Mouse (Mus musculus): ENCODE results near the gene Pla2r1. TPM values are rescaled to one million over a fixed set of nuclear protein-coding genes. Genes with fewer than 3 reads are reported as not detected.

Pla2r1 gene
- polyA plus RNA-seq (2017; shearing (Covaris generic)) = not detected

DNA sequence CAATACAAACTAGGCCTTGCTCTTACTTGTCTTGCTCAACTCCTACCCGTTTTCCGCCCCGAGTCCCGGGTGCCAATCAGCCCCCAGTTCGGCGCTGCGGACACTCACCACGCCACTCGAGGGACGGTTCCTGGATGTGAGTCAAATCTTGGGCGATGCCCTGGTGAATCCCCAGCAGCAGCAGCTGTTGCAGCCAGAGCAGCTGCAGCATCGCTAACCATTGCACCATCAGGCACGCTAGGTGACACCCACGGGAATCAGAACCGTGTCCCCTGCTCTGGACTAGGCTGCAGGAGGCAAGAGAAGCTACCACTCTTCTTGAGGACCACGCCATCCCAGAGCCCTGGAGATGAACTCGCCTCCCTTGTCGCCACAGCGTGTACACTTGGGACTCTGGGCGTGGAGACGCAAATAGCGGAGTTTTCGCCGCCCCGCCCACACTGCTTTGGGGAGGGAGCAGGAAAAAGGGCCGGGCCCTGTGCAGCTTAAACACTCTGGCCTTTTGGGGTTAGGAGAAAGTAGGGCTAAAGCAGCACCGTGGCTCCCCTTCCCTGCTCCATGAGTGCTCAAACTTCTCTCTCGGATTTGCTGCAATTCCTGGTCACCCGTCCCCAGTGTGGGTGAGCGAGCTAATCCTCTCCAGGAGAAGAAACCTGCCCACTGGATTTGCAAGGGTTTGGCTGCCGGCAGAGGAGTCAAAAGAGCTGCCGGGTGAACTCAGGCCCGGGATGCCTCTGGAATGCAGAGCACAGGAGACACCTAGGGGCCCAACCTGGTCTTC lies at the start of gene Pla2r1:
Pla2r1 (minus strand) TSS at position 407 of the 781 bp plus-strand sequence.
- ATAC-seq = no peak

DNA sequence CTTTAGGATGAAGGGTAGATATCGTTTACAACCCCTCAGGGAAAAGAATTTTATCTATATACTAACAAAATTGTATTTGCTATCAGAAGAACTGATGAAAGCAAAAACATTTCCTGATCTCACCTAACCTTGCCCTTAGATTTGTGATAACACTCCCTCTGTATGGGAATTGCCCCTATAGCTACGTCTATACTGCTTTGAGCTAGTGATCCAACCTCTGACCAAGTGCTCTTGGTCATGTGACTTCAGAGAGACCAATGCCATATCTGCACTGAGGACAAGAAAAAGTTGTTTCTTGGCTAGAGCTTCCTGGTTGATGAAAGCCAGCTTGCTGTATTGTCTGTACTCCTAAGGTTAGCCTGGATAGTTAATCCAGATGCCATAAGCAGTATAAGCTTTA lies 48.2 kb upstream of the Pla2r1 start:
- no peak for ATAC-seq

DNA sequence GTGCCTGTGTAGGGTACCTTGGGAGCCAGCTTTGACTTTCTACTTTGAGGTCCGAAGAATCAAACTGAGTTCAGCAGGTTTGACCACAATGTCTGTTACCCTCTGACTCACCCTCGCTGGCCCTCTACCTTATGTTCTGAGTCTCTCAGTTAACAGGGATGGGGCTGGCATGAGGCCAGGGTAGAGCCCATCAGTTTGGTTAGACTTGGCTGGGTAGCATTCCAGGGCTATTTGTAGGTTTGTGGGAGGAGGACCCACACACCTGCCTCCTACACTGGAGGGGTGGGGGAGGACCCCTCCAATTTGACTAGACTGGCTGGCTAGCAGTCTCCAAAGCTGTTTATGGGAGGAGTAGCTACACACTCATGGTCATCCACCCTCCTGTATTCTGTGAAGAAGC lies 47.8 kb upstream of the Pla2r1 start:
- no peak for ATAC-seq

DNA sequence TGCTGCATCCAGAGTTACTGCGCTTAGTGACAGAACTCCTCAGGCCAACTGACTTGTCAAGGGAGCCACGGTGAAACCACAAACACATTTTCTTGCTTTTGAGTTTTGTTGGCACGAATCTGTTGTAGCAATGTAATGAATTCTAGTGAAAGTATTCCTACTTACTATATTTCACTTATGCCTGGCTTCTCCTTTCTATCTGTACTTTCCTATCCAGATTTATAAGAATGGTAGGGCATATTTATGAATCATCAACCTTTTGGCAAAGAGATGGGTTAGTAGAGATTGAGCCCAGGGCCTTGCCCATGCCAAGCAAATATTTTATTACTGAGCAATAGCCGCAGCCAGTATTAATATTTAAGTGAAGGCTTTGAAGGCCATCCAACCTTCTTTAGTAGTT lies 30.3 kb upstream of the Pla2r1 start:
- no peak for ATAC-seq

DNA sequence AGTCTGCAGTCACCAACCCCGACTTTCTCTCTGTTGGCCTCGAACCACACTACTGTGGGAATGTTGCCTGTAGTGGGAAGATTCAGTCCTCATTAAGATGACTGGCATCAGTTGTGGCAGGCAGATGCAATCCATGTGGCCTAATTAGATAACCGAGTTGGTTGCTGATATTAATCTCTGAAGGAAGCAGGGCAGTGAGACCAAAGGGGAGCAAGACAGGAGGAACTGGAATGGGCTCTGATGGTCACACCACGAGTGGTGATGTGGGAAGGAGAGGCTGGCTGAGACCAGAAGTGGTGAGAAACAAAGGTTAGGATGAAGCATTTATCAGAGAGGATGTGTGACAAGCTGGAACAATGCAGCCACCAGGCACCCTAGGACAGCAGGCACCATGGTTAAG lies 1.5 kb upstream of the Pla2r1 start:
- ATAC-seq = no peak

DNA sequence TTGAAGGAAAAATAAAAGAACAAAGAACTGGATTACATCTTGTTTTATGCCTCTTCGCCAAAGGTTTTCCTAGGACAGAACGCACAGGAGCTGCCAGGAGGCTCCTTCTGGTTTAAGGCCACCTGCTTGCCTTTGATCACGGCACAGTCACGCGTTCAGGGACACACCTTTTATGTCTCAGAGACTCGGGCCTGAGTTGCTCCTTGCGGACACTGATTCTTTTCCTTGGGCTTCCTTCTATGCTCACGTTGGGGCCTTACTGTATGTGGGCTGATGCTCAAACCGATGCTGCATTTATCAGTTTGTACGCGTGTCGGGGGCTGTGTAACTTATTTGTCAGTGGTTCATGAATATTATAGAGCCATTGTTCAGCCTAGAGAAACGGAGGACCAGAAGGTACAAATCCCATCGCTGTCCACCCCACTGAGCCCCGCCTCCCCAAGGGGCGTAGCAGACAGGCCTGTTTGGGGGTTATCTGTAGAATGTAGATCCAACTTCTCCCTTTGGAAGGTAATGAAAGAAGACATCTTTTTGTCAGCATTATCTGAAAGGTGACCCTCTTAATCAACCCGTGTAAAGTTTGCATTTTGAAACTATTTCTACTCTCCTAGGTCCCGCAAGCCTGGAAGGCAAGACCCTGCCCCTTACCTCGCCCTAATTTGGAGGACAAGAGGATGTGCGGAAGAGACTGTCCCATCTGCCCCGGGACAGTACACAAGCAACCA lies 769 bp downstream of the Pla2r1 start:
- ATAC-seq = no peak

DNA sequence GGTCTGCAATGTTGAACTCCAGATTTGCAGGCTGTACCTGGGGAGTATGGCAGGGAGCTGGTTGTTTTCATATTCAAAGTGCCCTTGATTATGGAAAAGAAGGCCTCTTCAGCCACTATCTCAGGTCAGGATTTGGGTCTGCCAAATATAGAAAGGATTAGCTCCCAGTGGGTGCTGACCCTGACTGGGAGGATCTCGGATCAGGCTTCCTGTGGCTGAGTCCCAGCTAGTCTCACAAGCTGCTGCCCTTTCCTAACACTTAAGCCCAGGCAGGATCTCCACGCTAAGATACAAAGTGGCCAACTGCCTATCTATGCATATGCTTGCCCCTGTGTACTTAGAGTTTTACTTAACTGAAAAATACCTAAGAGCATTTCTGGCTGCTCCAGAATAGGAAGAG lies 1.4 kb downstream of the Pla2r1 start:
- ATAC-seq = no peak

DNA sequence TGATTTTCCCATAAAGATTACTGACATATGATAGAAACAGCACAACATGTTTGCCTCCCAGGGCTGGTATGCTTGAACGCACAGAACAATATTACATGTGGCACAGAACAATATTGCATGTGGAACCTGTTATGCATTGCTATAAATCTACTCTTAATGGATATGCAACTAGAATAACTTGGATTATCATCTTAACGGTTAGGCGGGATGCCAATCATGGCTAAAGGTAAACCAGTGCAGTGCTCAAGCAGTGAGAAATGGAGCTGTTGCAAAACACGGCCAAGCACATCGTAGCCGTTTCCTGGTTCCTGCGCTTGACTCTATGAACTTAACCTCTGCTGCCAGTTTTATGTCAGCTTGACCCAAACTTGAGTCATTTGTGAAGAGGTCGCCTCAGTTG lies 2.6 kb downstream of the Pla2r1 start:
- ATAC-seq = no peak

DNA sequence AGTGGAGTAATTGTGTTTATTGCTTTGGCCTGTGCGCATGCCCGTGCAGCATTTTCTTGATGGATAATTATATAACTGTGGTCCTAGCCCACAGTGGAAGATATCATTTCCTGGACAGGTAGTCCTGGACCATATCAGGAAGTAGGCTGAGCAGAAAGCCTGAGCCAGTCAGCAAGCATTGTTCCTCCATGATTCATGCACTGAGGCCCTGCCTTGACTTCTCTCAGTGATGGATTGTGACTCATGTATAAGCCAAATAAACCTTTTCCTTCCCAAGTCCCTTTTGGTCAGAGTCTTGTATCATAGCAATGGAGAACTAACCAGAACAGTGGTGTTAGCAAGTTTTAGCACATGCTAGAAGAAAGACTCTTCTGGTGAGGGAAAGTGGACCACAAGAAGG lies 3.3 kb downstream of the Pla2r1 start:
- no peak for ATAC-seq

DNA sequence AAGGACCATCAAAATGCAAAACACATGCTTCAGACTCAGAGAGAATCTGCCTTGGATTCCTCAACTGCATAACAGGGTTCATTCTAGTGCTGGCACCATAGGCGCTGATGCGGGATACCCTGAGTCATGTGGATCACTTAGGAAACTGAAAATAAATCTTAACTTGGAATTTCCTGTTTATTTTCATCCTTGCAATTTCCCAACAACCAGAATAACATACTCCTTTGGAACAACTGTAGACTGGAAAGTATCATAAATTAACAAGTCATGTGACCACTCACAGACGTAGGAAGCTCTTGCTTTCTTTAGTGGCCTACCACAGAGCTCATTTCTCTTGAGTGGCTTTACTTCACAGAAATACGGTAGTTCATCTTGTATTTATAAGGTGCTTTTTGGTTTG lies 7.0 kb downstream of the Pla2r1 start:
- no peak for ATAC-seq

DNA sequence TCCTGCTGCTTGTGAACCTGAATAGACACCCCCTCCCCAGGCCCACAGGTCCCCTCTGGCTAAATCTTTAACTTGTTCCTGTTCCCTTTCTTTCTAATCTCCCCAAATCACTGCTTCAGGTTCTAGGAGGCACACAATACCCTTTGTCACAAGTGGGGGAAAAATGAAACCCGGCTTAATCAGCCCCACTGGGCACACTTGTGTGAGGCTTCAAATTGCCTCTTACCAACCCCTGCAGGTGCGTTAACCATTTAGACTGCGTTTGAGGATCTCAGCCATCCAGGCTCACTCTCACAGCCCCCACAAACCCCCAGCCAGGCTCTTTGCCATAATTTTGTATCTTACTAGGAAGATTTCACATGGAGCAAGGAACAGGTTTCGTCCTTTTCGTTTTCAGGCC lies 9.1 kb downstream of the Pla2r1 start:
- ATAC-seq = no peak

DNA sequence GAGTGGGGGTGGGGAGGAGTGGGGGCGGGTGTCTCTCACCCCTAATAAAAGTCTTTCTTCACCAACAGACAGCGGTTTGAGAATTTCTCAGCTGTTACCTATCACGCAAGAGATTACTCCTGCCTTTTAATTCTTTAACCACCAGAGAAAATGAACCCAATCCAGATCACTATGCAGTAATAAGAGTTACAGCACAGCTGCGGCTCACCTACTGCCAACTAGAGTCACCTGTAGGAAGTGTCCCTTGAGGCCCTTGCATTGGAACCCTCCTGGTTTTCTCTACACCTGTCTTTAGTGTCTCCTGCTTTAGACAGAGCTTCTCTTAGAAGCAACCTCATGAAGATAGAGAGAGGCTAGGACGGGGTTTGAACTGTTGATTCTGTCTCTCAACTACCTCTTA lies 11.4 kb downstream of the Pla2r1 start:
- ATAC-seq = no peak

DNA sequence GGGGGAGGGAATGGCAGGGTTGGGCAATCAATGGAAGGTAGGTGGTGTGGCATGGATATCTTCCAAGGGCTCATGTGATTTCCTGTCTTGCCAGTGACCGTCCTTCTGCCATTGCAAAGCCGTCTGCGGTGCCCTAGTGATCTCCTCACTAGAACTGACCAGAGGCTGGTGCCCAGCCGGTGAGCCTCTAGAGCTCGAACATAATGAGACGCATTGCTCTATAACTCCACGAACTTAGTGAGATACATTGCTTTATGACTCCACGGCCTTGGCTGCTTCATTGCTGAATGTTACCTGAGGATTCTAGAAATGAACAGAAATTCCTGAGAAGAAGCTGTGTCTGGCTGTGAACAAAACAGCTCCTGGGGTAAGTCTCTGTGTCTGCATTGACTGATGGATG lies 12.8 kb downstream of the Pla2r1 start:
- no peak for ATAC-seq

DNA sequence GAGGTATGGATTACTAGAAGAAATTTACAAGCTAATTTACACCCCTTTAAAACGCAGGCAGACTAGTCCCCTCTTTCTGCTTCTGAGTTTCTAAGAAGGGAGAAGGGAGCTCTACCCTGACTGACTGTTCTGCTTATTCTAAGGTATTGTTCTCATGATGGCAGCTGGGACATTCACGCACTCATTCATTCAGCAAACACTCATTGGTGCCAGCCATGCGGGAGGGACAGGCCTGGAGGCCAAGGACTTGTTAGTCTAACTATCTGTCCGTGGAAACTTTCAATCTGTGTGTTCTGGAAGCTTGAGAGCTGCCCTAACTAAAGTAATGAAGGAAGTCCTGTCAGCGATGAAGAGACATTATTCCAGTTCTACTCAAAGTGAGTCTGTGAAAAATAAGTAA lies 14.4 kb downstream of the Pla2r1 start:
- ATAC-seq = no peak

DNA sequence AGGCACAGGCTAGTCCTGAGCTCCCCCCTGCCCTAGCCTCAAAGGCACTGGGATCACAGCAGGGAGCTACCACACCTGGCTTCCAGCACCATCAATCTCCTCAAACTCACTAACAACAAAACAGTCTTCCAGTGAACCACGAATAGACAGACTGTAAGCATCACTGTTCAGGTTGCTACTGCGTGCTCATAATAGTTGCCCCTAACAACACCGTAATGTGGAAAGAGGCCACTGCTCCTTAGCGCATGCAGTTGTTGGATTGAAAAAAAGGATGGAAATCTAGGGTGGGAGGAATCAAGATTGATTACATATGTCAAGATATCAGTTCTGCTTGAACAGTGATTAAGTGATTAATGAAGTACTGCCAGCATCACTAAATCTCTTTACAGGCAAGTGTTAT lies 14.8 kb downstream of the Pla2r1 start:
- no peak for ATAC-seq

DNA sequence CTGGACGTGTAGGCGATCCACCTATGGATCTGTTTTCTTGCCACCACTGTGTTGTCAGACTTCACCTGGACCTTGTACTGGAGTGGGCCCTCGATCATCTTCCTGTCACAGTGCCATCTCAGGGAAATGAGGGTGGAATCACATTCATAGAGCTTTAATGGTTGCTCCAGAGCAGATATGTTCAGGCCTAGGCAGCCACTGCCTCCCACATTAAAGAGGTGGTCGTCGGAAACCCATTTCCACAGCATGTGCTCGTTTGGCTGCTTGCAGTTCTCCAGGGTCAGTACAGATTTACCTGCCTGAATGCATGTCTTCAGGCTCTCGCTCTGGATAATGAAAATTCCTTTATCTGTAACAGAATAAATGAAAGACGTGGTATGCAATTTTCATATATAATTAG lies 18.4 kb downstream of the Pla2r1 start:
- ATAC-seq = no peak

DNA sequence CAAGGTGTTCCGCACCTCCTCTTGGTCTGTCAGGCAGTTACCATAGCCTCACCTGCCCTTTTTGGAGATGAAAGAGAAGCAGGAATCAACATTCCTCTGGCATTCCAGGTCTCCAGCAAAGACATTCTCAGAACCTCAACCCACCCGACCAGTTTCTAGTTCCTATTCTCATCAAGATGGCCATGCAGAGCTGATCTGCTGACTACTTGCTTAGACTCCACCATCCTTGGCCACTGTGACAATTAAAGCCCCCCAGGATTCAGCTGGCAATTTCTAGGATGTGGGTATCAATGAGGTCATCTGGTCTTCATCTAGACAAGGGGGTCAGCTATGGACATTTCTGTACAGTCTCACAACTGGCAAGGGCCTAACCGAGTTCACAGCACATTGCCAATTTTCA lies 20.1 kb downstream of the Pla2r1 start:
- no peak for ATAC-seq

DNA sequence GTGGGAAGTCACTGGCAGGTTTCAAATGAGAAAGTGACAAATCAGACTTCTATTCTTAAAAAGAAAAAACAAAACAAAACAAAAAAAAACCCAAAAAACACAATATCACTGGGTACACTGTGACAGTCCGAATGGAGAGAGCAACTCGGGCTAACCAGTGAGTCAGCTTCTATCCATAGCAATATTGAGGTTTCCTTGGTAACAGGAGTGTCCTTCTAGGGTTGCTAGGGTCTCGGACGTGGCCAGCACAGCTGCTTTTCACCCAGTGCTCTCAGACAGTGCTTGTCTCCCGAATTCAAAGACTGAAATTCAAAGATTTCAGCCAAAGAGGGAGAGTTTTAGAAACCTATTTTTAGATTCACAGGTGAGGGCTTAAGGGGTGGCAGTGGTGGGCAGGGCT lies 20.6 kb downstream of the Pla2r1 start:
- no peak for ATAC-seq

DNA sequence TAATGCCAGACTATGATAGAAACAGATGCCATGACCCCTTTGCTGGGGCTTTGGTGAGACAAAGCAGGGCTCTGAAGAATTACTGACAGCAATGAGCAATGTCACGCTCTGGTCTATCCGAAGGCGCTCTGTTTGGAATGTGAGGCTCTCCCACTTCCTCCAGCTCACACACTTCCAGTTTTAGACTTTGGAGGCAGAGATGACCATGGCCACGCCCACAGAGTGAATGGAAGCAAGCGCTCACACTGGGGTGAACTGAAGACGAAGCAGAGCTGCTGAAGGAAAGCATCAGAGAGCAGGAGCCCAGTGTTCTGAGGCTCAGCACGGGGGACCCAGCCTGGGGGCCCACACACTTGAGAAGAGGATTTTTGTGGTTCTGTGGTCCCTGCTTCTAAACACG lies 37.3 kb downstream of the Pla2r1 start:
- ATAC-seq = no peak

DNA sequence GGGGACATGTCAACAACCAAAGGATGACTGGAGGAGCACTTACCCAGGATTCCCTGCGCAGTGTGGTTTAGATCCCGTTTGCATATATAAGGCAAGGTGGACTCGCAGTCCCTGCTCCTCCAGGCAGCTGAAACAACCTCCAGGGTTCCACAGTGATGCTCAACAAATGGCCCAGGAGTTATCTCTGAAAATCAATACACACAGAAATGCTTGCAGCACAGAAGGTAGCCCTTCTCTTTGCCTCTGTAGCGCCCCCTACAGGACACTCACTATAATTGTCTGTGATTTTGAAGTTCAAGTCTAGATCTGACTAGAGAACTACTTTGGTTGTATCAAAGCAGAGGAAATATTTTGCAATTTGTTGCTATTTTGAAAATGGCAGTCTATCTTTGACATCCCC lies 38.2 kb downstream of the Pla2r1 start:
- no peak for ATAC-seq

DNA sequence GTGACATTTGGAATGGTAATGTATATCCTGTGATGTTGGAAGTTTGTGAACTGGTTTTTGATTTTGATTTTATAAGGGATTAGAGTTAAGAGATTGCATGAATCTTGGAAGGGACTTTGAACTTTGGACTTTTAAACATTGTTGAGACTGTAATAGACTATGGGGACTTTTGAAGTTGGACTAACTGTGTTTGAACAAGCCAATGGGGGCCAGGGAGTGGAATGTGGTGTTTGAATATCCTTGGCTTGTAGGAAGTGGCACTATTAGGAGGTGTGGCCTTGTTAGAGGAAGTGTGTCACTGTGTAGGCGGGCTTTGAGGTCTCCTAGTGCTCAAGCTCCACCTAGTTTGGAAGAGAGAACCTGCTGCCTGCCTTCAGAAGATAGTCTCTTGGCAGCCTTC lies 42.4 kb downstream of the Pla2r1 start:
- no peak for ATAC-seq

DNA sequence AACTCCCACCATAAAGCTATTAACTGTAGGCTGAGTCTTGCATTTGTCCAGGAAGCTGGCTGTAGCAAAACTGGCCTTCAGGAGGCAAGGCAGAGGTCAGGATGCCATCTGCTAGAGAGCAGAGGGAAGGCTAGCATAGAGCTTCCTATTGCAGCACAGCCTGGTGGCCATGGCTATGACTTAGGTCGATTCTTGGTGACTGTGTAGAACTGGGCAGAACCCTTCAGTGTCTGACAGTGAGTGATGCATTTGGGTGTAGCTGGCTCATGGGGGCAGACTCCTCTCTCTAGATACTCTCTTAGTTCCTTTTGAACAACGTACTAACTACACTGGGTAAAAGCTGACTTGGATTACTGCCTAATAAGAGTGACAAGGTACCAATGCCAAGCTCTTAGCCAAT lies 48.0 kb downstream of the Pla2r1 start:
- ATAC-seq = no peak

DNA sequence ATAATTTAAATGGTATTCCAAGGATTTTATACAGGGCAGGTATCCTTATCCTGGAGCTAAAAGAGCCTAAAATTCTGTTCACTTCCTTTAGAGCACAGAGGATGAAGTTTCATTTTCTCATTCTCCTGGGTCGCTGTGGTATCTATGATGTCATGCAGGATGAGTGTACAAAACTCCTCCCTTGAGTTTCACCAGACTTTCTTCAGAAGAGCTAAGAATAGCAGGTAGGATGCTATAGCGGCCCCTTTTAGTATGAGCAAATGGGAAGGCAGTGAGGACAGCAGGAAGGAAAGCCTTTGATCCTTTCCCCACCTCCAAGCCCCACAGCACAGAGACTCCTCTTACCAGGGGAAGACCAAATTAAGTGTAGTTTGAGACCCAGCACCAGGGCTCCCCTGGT lies 48.4 kb downstream of the Pla2r1 start:
- peak; percentile 67 for ATAC-seq

DNA sequence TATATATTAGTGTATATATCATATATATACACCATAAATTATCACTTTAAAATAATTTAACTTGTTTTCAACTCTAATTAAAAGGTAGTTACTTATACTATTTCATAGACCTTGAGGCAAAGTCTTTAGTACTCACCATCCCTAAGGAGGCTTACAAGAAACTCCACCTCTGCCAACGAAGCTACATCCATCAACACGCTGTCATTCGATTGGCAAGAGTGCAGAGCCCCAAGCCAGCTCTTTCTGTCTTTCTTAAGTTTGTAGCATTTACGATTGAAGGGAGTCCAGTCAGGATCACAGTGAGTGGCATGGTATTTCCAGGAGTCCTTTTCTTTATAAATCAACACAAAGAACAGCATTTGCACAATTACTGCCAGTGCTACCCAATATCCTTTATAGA lies 49.1 kb downstream of the Pla2r1 start:
- ATAC-seq = no peak
